Mouse (Mus musculus): ENCODE data around the gene Plac1. TPM values are rescaled to one million over a fixed set of nuclear protein-coding genes. Genes with fewer than 3 reads are reported as not detected.

The Plac1 gene
- total RNA-seq, 1 experiment from 2014 or later, result not detected

DNA sequence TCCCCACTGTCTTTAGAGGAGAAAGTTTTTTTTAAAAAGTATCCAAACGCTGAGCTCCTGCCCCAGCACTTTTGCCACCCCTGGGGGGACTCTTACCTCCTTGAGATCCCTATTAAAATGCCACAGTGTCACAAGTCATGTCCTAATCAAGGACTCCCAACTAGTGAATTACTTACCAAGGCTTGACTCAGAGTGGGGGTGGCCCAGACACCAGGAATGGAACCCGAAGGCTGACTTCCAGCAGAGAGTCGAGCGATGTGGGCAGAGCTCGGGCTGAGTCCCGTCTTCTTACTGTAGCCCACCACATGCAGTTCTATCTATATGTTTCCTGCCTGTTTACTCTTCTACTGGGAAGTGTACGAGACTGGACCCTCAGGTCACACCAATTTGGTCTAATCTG is 30.5 kb downstream of the Plac1 start:
- no peak for ATAC-seq (ENCODE audit: extremely low read depth, insufficient number of reproducible peaks, low FRiP score, poor library complexity, severe bottlenecking)

DNA sequence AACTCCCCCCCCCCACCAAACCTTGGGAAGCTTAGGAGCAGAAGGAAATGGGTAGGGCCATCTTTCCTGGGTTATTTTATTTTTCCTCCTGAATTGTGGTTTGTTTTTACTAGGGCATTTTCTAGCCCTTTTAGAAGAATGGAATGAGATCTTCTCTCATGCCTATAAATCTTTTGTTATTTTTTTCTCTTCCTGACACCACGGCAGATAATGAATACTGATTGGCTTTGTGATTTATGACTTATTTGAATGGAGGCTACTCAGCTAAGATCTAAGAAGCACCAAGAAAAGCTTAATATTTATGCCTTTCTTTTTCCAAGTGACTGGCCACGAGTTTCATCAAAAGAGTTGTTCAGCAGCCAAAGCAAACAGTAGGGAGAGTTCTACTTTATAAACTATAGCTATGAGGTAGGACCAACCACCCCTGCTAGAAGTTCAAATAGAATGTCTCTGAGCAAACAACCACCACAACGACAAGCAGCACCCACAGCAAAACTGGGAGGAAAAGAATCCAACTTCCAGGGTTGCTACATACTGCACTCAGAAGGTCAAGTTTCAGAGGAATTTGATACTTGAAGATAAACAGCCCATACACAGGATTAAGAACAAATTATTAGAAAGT is 35.1 kb downstream of the Plac1 start:
- ATAC-seq (ENCODE audit: extremely low read depth, insufficient number of reproducible peaks, low FRiP score, poor library complexity, severe bottlenecking), result no peak

DNA sequence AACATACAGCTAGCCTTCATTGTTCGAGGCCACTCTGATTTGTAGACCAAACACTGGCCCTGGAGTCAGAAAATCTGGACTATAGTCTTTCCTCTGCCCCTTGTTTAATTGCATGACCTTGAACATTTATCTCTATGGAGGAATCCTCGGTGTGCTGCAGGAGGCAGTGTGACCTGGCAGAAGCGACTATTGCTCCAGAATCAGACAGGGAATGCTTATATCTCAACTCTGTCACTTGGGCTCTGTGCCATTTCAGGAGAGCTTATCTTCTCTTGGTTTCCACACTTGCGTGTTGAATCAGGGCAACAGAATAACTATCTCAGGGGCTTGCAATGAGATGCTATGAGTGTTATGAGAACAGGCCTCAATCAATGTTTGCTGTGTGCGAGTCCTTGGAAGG is 38.3 kb downstream of the Plac1 start:
- ATAC-seq (ENCODE audit: extremely low read depth, insufficient number of reproducible peaks, low FRiP score, poor library complexity, severe bottlenecking), result no peak

DNA sequence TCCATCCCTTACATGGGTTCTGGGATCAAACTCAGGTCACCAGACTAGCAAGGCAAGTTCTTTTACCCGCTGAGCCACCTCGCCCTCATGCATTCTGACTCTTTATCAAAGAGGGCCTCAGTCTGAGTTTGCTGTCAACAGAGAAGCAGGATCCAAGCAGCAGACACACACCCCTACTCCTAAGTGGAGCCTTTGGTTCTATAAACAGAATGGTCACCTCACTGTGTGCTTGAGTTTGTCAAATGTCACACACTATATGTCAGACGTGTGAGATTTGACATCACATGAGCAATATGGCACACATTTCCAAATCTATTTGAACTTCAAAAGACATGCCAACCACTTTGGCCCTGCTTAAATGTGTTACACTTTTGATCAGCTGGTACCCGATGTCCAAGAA is 42.2 kb downstream of the Plac1 start:
- ATAC-seq (ENCODE audit: extremely low read depth, insufficient number of reproducible peaks, low FRiP score, poor library complexity, severe bottlenecking), result no peak

DNA sequence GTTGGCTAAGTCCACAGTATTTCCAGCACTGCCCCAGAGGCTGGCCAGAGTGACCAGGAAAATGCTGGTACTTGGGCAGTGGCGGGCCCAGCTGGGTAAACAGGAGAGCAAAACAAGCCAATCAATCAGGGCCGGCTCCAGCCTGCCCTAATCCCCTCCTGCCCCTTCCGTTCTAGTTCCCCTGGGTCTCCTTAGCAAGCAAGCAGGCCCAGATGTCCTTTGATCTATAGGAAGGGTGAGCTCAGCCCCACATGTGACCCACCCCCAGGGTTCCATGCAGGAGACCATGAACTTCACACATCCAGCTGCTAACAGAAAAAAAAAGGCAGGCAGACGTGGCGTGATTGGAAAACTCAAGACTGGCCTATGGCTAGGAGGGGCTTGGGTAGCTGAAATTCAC is 43.5 kb downstream of the Plac1 start:
- ATAC-seq (ENCODE audit: extremely low read depth, insufficient number of reproducible peaks, low FRiP score, poor library complexity, severe bottlenecking), result no peak

- ATAC-seq (ENCODE audit: extremely low read depth, insufficient number of reproducible peaks, low FRiP score, poor library complexity, severe bottlenecking), result no peak
These were observed 51.2 kb downstream of the Plac1 start for GRCm38 (mm10) chrX:53188692-53189091.

DNA sequence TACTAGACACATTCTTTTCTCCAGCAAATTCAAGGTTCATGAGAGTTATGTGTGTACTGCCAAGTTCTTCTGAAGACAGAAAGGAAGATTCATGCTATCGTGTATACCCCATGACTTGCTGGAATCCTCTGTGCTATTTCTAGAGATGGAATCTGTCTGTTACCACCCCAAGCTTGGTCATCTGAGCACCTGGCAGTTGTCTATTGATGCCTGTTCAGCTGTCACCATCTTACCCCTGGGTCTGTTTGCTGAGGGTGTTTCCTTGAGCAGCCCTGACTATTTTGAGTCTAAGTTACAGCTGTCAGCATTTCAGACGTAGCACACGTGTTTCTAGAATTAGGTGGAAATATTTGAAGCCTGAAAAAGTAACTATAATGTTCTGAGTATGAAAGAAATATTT is 60.1 kb downstream of the Plac1 start:
- no peak for ATAC-seq (ENCODE audit: extremely low read depth, insufficient number of reproducible peaks, low FRiP score, poor library complexity, severe bottlenecking)

GRCm38 (mm10) chrX:53176296-53176695 is 63.6 kb downstream of the Plac1 start:
- ATAC-seq (ENCODE audit: extremely low read depth, insufficient number of reproducible peaks, low FRiP score, poor library complexity, severe bottlenecking), result no peak

DNA sequence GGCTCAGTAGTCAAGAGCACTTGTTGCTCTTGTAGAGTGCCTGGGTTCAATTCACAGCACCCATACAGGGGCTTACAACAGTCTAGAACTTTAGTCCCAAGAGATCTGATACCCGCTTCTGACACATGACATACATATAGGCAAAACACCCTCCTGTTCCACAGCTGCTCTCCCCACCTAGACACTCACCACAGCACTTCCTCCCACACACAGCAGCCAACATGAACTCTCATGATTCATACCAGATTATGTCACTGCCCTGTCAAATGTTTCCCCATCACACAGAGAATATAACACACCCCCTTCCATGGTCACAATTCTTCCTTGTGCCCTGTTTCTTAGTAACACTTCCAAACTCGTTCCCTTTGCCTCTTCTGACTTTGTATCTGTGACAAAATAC is 71.3 kb downstream of the Plac1 start:
- ATAC-seq (ENCODE audit: extremely low read depth, insufficient number of reproducible peaks, low FRiP score, poor library complexity, severe bottlenecking), result no peak

GRCm38 (mm10) chrX:53166901-53167525 is 72.9 kb downstream of the Plac1 start:
- ATAC-seq (ENCODE audit: extremely low read depth, insufficient number of reproducible peaks, low FRiP score, poor library complexity, severe bottlenecking), result no peak

DNA sequence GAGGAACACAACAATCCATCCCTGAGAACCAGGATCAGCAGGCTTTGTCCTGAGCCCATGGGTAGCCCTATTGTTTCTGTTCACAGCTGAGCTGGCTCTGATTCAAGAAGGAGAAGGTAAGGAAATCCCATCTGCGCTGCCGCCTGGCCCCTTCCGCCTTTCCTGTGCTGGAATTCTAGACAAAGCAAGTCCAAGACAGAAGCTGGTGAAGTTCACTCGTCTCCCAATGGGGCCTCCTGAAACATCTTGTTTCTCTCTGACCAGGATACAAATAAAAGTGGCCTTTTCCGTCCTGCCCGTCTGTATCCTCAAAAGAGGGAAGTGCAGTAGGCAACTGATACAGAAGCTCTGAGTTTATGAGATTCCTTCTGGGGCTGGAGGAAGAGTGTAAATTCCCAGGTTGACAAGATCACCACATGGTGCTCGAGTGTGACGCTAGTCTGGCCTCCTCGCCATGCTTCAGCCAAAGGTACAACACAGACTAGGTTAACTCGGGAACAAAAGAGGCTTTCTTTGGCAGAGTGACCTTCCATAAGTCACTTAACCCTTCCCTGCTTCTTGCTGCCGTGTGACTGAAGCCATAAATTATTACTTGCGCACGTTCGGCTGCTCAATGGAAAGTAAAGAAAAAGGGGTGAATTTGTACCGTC is 73.5 kb downstream of the Plac1 start:
- no peak for ATAC-seq (ENCODE audit: extremely low read depth, insufficient number of reproducible peaks, low FRiP score, poor library complexity, severe bottlenecking)

DNA sequence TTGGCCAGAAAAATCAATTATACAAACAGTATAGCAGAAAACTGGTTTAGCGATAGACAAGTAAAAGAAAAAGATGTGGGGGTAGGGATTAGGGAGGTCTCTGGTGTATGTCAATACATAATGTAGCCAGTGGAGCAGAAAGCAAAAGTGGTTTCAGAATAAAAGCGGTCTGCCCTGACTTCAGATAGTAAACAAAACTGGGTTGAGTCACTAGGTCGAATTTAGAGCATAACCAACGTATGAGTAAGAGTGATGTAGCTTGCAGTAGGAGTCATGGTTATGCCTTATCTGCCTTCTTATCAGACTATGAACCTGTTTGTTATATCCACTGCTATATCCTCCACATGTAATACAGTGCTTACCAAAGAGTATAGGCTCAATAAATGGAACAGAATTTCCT is 77.3 kb downstream of the Plac1 start:
- ATAC-seq (ENCODE audit: extremely low read depth, insufficient number of reproducible peaks, low FRiP score, poor library complexity, severe bottlenecking), result no peak

GRCm38 (mm10) chrX:53161583-53161982 is 78.3 kb downstream of the Plac1 start:
- no peak for ATAC-seq (ENCODE audit: extremely low read depth, insufficient number of reproducible peaks, low FRiP score, poor library complexity, severe bottlenecking)

DNA sequence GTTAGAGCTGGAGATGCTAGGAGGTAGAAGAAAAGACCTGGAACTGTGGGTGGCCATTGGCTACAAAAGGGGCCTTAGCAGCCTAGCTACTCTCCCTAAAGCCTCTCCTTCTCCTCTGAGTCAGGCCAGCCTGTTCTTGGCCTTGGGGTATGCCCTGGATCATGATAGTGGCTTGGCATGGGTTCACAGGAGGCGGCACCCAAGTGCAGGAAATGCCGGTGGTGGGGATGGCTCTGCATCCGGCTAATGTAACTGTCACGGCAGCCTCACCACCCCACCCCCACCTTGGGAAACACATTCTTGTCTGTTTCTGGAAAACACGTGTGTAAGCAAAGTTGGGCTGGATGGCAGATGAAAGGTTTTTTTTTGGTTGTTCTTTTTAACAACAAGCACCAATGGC is 78.8 kb downstream of the Plac1 start:
- no peak for ATAC-seq (ENCODE audit: extremely low read depth, insufficient number of reproducible peaks, low FRiP score, poor library complexity, severe bottlenecking)

DNA sequence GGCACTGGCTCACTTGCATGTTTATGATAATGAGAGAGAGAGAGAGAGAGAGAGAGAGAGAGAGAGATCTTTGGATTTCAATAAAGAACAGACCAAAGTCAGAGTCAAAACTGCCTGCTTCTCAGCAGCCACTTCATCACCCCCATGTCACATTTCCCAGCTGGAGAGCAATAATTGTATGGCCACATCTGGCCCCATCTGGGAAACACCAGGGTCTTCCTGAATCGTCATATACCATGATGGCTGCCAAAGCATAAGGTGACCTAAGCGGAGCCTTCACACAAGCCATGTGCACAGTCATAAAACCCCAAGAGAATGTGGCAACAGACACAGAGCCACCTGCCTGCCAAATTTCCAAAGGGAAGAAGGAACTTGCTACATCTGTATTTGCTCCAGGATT is 91.9 kb downstream of the Plac1 start:
- ATAC-seq (ENCODE audit: extremely low read depth, insufficient number of reproducible peaks, low FRiP score, poor library complexity, severe bottlenecking), result no peak

- ATAC-seq (ENCODE audit: extremely low read depth, insufficient number of reproducible peaks, low FRiP score, poor library complexity, severe bottlenecking), result no peak
These were observed 93.5 kb downstream of the Plac1 start for GRCm38 (mm10) chrX:53146389-53146917.

- ATAC-seq (ENCODE audit: extremely low read depth, insufficient number of reproducible peaks, low FRiP score, poor library complexity, severe bottlenecking), result no peak
These were observed 100.3 kb downstream of the Plac1 start for GRCm38 (mm10) chrX:53139641-53140040.

DNA sequence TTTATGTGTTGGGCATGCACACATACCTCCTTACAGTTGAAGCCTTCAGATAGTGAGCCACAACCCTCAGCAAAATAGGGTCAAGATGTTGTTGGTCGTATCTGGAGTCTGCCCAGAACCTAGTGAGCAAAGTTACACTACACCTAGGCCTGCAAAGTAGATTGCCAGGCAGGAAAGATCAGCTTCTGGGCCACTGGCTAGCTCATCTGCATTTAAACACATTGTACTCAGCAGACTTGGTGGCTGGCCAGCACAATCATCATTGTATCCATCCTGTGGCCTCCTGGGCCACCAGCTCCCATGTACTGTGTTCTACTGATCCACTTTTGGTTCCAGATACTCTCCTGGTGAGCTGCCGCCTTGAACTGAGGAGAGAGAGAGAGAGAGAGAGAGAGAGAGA is 102.8 kb downstream of the Plac1 start:
- ATAC-seq (ENCODE audit: extremely low read depth, insufficient number of reproducible peaks, low FRiP score, poor library complexity, severe bottlenecking), result no peak

DNA sequence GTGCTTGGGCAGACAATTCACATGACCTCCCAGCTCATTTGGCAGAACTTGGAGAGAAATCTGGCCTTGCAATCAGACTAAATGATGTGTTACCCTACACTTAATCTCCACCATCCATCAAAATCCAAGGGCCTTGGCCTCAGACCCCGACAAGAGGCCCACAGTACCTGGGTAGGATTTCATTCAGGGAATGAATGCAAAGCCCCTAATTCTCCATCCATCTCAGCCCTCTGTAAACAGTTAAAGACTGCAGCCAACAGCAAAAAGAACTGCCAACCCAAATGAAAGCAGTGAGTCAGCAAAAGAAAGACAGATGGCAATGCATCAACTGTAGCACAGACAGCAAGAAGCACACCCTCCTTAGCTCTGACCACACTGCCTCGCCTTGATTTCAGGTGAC is 110.4 kb downstream of the Plac1 start:
- no peak for ATAC-seq (ENCODE audit: extremely low read depth, insufficient number of reproducible peaks, low FRiP score, poor library complexity, severe bottlenecking)

- no peak for ATAC-seq (ENCODE audit: extremely low read depth, insufficient number of reproducible peaks, low FRiP score, poor library complexity, severe bottlenecking)
These were observed 113.3 kb downstream of the Plac1 start for GRCm38 (mm10) chrX:53126492-53127033.
